Mouse (Mus musculus): ENCODE data around the gene Galnt17. TPM values are rescaled to one million over a fixed set of nuclear protein-coding genes. Genes with fewer than 3 reads are reported as not detected.

Galnt17 gene
- polyA plus RNA-seq, 1 experiment, result 0.44 TPM

DNA sequence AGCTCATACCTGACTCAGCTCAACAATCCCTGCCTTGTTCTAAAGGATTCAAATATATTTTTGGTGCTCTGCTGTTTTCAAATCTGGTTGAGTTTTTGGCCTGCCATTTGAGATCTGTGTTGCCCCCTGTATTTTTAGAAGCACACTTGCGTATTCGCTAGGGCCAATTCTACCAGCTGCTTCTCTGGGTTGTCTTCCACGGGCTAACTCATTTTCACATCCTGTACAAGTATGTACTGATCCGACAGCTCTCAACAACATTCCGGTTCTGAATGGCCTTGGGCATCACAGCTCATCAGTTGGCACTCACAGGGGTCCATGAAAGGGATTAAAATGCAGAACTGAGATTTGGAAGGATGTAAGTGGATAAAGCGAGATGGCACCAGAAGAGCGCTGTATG, 382.6 kb downstream of the Galnt17 start:
- no peaks in the 10 kb centered on the region for H3K4me1 ChIP-seq (ENCODE audit: control insufficient read depth, insufficient read depth, insufficient read length, low read length)
- no peak overlapping the region for H3K4me3 ChIP-seq (ENCODE audit: insufficient read depth, low read depth, low read length)
- H3K27ac ChIP-seq (replicated peaks; ENCODE audit: low read depth, low read length), result no peak overlapping the region

DNA sequence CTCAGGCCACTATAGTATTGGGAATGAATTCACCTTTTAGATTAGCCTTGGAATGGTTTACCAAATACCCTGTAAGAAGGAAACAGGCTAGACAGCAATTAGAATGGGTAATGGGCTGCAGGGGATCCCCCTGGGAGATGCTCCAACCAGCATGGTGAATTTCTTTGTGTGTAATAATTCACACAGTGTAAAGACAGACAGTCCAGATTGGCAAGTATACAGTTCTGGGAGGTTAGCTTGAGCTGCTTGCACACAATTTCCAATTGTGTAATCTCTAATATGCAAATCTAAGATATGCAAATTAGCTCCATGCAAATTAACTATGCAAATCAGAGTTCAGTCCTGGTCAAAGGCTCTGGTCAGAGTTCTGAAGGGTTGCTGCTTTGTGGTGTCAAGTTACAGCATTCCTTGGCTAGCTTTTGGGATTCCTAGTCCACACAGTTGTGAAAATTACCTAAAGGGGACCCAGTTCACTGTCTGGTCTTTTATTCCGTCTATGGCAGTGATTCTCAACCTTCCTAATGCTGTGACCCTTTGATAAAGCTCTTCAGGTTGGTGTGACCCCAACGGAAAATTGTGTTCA, 384.0 kb downstream of the Galnt17 start:
- H3K4me3 ChIP-seq (ENCODE audit: insufficient read depth, low read depth, low read length), result no peak overlapping the region
- H3K27ac ChIP-seq (replicated peaks; ENCODE audit: low read depth, low read length), result no peak overlapping the region
- no peaks in the 10 kb centered on the region for H3K4me1 ChIP-seq (ENCODE audit: control insufficient read depth, insufficient read depth, insufficient read length, low read length)

DNA sequence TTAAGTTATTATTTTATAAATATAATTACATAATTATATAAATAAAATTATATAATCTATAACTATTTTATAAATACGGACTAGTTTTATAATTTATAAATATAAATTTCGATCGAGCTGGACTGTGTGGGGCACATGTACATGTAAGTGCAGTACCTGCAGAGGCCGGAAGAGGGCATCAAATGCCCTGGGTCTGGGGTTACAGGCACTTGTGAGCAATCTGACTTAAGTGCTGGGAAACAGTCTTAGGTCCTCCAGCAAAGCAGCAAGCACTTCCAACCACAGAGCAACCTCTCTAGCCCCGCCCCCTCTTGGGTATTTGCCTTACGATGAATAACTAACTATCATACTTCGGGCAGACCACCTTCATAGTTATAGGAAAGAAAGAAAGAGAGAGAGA, 388.3 kb downstream of the Galnt17 start:
- no peaks in the 10 kb centered on the region for H3K4me1 ChIP-seq (ENCODE audit: control insufficient read depth, insufficient read depth, insufficient read length, low read length)
- H3K4me3 ChIP-seq (ENCODE audit: insufficient read depth, low read depth, low read length), result no peak overlapping the region
- H3K27ac ChIP-seq (replicated peaks; ENCODE audit: low read depth, low read length), result no peak overlapping the region

DNA sequence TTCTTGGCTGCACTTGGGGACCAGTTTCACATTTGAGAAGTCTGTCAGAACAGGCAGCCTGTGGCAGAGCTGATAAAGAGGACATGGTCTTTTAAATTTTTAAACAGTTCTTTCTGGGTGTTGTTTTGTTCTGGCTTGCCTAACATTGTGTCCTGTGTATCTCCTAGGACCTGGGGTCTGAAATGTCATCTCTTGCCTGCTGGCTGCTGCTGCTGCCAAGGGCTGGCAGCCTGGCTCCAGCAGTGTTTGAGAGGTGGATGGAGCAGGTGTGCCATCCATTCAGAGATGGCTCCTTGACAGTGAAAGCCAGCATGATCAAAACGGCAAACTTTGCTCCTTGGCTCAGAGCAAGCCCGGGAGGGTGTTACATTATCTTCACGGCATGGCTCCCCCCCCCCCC, 393.7 kb downstream of the Galnt17 start:
- H3K27ac ChIP-seq (replicated peaks; ENCODE audit: low read depth, low read length), result no peak overlapping the region
- no peak overlapping the region for H3K4me3 ChIP-seq (ENCODE audit: insufficient read depth, low read depth, low read length)
- no peaks in the 10 kb centered on the region for H3K4me1 ChIP-seq (ENCODE audit: control insufficient read depth, insufficient read depth, insufficient read length, low read length)

DNA sequence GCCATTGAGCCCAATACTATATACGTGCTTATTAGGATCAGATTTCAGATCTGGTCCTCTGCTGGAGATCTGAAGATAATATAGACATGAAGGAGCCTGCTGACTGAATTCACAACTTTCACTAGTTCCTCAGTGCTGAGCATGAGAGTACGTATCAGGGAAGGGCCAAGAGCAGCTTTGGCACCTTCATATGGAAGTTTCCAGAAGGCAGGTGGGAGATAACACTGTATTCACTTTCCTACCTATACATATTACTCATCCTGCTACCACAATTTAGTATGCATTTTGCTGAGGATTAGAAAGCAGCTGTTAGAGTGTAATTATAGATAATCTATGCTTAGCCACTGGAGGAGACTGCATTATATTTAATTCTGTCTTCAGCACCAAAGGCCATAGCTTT, 396.7 kb downstream of the Galnt17 start:
- H3K4me1 ChIP-seq (ENCODE audit: control insufficient read depth, insufficient read depth, insufficient read length, low read length), result no peaks in the 10 kb centered on the region
- no peak overlapping the region for H3K4me3 ChIP-seq (ENCODE audit: insufficient read depth, low read depth, low read length)
- no peak overlapping the region for H3K27ac ChIP-seq (replicated peaks; ENCODE audit: low read depth, low read length)

DNA sequence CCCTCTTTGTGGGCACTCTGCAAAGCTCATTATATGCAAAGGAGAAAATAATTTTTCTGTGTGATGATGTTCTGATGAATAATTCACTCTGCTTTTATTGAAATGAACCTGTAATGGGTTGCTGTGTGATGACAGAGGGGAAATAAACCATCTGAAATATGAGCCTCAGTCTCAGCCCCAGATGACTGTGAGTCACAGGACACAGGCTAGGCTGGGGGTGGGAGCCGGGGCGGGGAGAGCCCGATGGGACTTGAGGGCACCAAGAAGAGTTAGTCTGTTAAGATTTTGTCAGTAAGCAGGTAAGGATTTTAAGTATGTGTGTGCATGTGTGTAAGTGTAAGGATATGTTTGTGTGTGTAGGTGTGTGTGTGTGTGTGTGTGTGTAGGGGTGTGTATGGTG, 406.6 kb downstream of the Galnt17 start:
- no peak overlapping the region for H3K4me3 ChIP-seq (ENCODE audit: insufficient read depth, low read depth, low read length)
- H3K27ac ChIP-seq (replicated peaks; ENCODE audit: low read depth, low read length), result no peak overlapping the region
- H3K4me1 ChIP-seq (ENCODE audit: control insufficient read depth, insufficient read depth, insufficient read length, low read length), result no peaks in the 10 kb centered on the region

DNA sequence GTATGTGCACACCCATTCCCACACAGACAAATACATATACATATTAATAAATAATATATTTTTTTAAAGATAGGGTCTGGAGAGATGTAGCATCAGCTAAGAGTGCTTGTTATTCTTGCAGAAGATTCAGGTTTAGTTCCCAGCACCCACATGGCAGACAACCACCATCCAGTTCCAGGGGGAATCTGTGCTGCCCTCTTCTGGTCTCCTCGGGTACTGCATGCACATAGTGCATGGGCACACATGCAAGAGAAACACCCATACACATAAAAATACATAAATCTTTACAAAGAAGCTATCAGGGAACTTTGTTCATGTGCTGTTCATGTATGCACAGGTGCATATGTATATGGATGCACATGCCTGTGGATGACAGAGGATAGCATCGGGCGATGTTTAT, 412.3 kb downstream of the Galnt17 start:
- H3K4me1 ChIP-seq (ENCODE audit: control insufficient read depth, insufficient read depth, insufficient read length, low read length), result no peaks in the 10 kb centered on the region
- no peak overlapping the region for H3K27ac ChIP-seq (replicated peaks; ENCODE audit: low read depth, low read length)
- no peak overlapping the region for H3K4me3 ChIP-seq (ENCODE audit: insufficient read depth, low read depth, low read length)

DNA sequence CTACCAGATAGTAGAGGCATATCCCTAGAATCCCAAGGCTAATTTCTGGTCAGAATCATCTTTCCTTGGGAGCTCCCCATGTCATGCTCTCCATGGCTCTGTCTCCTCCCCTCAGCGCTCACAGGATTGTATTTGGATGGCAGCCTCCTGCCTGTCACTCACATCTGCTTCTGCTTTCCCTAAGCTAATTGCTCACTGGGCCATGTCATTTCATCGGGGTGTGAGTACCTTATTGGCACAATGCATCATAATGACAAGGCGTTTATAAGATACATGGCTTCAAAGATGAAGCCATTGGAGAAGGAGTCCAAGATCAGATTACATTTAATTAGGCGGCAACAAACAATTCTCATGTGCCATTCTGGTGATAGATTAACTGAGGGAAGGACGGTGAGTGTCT, 416.6 kb downstream of the Galnt17 start:
- H3K4me1 ChIP-seq (ENCODE audit: control insufficient read depth, insufficient read depth, insufficient read length, low read length), result no peaks in the 10 kb centered on the region
- H3K27ac ChIP-seq (replicated peaks; ENCODE audit: low read depth, low read length), result no peak overlapping the region
- H3K4me3 ChIP-seq (ENCODE audit: insufficient read depth, low read depth, low read length), result no peak overlapping the region

DNA sequence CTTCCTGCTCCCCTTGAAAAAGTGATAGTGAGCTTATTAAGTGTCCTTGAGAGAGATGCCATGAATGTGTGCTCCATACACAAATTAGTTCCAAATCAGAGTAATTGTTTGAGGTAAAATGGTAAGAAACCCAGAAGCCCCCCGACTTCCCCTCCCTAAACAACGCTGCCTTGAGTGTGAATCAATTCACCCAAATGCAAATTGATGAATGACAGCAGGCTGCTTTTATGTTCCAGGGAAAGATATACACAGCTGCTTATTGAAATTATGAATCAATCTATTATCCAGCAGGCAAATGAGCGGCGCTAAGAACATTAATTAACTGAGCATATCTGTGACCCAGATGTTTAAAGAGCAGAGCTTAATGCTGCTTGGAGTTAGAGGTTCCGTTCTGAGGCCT, 428.0 kb downstream of the Galnt17 start:
- H3K27ac ChIP-seq (replicated peaks; ENCODE audit: low read depth, low read length), result no peak overlapping the region
- no peaks in the 10 kb centered on the region for H3K4me1 ChIP-seq (ENCODE audit: control insufficient read depth, insufficient read depth, insufficient read length, low read length)
- no peak overlapping the region for H3K4me3 ChIP-seq (ENCODE audit: insufficient read depth, low read depth, low read length)

DNA sequence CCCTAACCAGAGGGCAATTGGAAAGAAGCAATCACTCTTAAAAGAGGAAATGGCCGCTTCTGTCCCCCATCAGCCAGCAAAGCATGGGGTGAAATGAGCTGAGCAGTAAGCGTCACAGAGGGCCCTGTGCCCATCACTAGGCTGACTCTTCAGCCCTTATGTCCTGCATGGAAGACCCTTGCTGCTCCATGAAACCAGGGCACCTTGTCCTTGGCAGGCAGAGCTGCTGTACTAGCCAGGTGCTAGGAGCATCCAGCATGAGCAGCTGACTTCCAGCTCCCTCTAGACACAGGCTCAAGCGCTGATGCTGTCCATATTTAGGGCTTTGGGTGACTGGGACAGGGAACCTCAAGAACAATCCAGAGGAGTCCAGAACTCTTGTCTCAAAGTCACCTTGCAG, 432.9 kb downstream of the Galnt17 start:
- H3K4me3 ChIP-seq (ENCODE audit: insufficient read depth, low read depth, low read length), result no peak overlapping the region
- no peak overlapping the region for H3K27ac ChIP-seq (replicated peaks; ENCODE audit: low read depth, low read length)
- no peaks in the 10 kb centered on the region for H3K4me1 ChIP-seq (ENCODE audit: control insufficient read depth, insufficient read depth, insufficient read length, low read length)

DNA sequence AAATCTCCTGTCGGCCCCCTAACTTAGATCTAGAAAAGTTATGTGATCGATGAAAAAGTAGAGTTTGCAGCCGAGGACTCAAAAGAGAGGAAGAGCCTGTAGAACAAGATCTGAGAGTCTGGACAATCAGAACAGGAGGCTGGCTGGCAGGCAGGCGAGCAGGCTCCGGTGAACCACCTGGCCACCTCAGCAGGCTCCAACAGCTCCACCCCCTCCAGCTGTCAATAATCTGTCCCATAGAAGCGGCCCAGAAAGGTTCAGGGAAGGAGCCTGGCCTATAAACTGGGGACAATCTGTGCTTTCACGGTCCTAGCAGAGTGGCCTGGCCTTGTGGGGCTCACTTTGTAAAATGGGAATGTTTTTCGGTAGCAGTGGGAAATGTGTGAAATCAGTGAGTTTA, 437.2 kb downstream of the Galnt17 start:
- H3K27ac ChIP-seq (replicated peaks; ENCODE audit: low read depth, low read length), result no peak overlapping the region

DNA sequence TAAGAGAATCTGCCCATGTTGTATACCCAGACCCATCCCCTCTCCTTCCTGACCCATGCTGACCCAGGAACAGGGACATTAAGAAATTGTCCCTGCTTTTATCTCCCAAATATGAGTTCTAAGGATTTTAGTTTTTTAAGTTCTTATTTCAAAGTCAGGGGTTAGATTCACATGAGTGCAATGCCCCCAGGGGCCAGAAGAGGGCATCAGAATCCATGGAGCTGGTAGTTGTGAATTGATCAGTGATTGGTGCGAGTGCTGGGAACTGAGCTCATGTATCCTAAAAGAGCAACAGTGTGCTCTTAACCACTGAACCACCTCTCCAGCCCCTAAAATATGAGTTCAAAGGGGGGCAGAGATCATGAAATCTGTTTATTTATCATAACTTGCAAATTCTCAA, 438.4 kb downstream of the Galnt17 start:
- Histone ChIP-seq H3K4me1 (ENCODE audit: control insufficient read depth, insufficient read depth, insufficient read length, low read length) (no peaks in the 10 kb centered on the region), H3K27ac (replicated peaks; ENCODE audit: low read depth, low read length) (no peak overlapping the region), H3K4me3 (ENCODE audit: insufficient read depth, low read depth, low read length) (no peak overlapping the region)

More for the DNA sequence above, 437.2 kb downstream of the Galnt17 start:
- H3K4me3 ChIP-seq (ENCODE audit: insufficient read depth, low read depth, low read length), result no peak overlapping the region
- H3K4me1 ChIP-seq (ENCODE audit: control insufficient read depth, insufficient read depth, insufficient read length, low read length), result no peaks in the 10 kb centered on the region

DNA sequence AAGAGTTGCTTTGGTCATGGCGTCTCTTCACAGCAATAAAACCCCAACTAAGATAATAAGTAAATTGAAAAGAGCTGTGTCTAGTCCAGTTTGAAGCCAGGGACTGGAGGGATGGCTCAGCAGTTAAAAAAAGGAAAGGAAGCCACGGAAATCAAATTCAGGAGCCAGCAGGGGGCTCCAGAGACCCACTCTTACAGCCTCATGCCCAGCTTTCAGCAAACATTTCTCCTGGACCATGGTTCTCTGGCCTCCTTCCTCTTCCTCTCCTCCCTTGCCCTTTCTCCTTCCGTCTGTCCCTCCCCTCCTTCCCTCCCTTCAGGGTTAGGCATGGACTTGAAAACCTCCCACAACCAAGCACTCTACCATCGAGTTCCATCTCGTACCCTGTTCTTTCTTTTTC, 446.0 kb downstream of the Galnt17 start:
- no peaks in the 10 kb centered on the region for H3K4me1 ChIP-seq (ENCODE audit: control insufficient read depth, insufficient read depth, insufficient read length, low read length)
- no peak overlapping the region for H3K4me3 ChIP-seq (ENCODE audit: insufficient read depth, low read depth, low read length)
- H3K27ac ChIP-seq (replicated peaks; ENCODE audit: low read depth, low read length), result no peak overlapping the region

DNA sequence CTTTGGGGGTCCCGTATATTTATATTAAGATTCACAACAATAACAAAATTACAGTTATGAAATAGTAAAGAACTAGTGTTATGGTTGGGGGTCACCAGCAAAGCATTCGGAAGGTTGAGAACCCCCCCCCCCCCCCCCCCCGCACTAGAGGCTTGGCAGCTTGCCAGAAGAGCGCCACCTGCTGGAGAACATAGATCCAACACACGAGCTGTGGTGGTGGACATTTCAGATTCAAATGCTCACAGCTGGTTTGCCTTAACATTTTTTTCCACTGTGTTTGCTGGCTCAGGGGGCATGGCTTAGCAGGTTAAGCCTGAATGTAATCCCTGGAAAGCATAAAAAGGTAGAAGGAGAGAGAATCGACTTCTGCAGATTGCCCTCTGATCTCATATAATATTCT, 448.6 kb downstream of the Galnt17 start:
- Histone ChIP-seq H3K27ac (replicated peaks; ENCODE audit: low read depth, low read length) (no peak overlapping the region), H3K4me3 (ENCODE audit: insufficient read depth, low read depth, low read length) (no peak overlapping the region), H3K4me1 (ENCODE audit: control insufficient read depth, insufficient read depth, insufficient read length, low read length) (no peaks in the 10 kb centered on the region)

DNA sequence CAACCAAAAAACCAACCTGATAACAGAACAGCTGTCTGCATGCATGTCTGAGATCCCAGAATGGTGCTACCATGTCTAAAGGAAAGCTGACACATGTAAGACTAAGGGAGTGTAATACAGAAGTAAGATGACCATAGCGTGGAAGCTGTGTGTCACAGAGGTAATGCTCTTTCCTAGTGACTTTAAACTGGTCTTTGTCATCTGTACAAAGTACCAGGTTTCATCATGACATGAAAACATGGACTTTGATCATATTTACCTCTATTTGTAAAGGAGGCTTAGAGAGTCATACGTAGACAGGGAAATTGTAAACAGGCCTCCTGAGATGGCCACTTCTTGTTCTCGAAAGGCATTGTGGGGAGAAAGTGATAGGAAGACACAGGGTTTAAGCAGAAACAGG, 449.6 kb downstream of the Galnt17 start:
- Histone ChIP-seq H3K27ac (replicated peaks; ENCODE audit: low read depth, low read length) (no peak overlapping the region), H3K4me1 (ENCODE audit: control insufficient read depth, insufficient read depth, insufficient read length, low read length) (no peaks in the 10 kb centered on the region), H3K4me3 (ENCODE audit: insufficient read depth, low read depth, low read length) (no peak overlapping the region)

DNA sequence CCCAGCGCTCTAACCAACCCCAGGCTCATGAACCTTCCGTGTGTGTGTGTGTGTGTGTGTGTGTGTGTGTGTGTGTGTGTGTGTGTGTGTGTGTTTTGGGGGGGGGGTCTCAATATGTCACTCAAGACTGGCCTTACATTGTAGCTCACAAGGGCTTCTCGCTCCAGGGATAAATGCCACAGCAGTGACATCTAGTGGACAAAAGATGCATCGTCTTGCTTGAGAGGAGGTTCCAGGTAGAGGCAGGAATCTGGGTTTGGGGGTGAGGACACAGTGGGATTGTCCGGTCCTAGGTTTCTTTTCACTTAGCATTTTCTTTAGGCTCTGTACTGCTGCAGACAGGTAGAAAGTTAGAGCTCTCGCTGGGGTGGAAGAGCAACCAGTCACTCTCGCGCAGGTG, 450.1 kb downstream of the Galnt17 start:
- Histone ChIP-seq H3K4me3 (ENCODE audit: insufficient read depth, low read depth, low read length) (no peak overlapping the region), H3K27ac (replicated peaks; ENCODE audit: low read depth, low read length) (no peak overlapping the region)

DNA sequence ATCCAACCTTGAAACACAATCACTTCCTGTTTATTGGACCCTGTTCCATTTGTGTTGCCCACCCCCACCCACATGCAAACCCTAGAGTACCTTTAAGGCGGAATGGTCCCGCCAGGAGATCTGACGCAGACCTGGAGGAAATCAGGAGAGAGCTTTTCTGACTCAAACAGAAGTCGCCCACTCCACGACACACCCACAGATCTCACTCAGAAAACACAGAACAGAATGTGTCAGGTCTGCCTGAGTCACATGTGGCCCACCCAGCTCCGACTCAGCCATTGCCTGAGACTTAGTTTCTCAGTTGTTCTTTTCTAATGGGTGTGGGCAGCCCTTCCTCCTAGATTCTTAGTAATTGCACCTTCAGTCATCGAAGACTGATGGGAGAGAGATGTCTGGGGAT, 453.9 kb downstream of the Galnt17 start:
- Histone ChIP-seq H3K4me3 (ENCODE audit: insufficient read depth, low read depth, low read length) (no peak overlapping the region), H3K27ac (replicated peaks; ENCODE audit: low read depth, low read length) (no peak overlapping the region), H3K4me1 (ENCODE audit: control insufficient read depth, insufficient read depth, insufficient read length, low read length) (no peaks in the 10 kb centered on the region)

More for the DNA sequence above, 450.1 kb downstream of the Galnt17 start:
- no peaks in the 10 kb centered on the region for H3K4me1 ChIP-seq (ENCODE audit: control insufficient read depth, insufficient read depth, insufficient read length, low read length)

All from brown adipose tissue, adult 24 weeks (tissue).